Mouse (Mus musculus) layer of hippocampus, adult 11-12 months (tissue): ENCODE results near the gene Pxdn.

ENCODE experiments used
- DNase-seq: peaks from one replicate; pipeline ENCODE4 v3.0.0; 2022; ENCODE audit warnings: low spot score

The Pxdn gene

GRCm38 (mm10) chr12:29952102-29952501 is 14.7 kb downstream of the Pxdn start:
- no peak for DNase-seq

GRCm38 (mm10) chr12:29953999-29954398 is 16.6 kb downstream of the Pxdn start:
- no peak for DNase-seq

GRCm38 (mm10) chr12:29954464-29954863 is 17.1 kb downstream of the Pxdn start:
- no peak for DNase-seq

DNA sequence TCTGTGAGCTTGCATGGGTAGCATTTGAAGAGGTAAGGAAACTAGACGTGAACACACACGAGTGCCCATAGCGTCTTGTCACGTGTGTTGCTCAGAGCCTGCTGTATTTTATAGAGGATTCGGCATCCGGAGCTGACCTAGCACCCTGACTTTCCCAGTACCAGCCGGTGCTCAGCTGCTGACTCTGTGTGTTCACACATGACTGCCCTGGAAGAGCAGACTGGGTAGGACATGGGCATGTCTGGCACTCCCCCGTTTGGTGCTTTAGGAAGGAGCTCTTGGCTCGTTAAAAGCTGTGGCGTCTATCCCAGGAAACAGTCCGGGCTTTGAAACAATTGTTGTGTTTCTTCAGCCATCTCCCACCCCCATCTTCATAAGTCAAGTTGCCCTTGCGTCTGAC is 19.6 kb downstream of the Pxdn start:
- no peak for DNase-seq

GRCm38 (mm10) chr12:29958637-29959036 is 21.2 kb downstream of the Pxdn start:
- no peak for DNase-seq

DNA sequence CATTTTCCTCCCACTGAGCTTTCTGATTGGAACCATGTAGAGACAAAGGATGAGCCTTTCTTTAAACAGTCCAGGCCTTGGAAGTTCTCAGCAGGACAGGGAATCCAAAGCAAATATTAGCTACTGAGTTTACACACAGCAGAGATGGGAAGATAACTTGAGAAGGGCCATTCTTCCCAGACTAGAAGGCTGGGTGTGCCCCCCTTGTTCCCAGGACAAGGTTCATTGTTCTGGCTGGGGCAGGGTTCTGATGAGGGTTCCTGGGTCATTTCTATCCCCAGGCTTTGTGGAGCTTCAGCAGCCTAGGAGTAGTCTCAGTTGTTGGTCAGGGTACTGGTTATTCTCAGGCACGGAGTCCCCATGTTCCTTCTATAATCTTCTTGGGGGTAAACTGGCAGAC is 23.6 kb downstream of the Pxdn start:
- DNase-seq: no peak

DNA sequence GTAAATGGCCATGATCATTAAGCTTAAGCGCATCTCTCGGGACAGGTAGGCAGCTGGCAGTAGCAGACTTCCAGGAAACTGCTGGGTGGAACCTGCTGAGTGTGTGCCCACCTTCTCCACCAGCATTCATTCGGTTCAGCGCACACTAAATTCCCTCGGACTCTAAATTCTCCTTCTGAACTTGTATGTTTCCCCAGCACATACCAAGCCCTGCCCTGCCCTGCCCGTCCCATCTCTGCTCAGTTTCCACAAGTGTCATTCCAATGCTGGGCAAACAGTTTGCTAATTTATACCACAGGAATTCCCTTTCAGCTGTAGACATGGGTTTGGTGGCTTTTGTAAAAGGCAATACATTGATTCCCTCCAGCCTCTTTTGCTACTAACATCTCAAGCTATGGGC is 27.6 kb downstream of the Pxdn start:
- no peak for DNase-seq

- DNase-seq: no peak
These were observed 34.5 kb downstream of the Pxdn start for GRCm38 (mm10) chr12:29971795-29972464.

DNA sequence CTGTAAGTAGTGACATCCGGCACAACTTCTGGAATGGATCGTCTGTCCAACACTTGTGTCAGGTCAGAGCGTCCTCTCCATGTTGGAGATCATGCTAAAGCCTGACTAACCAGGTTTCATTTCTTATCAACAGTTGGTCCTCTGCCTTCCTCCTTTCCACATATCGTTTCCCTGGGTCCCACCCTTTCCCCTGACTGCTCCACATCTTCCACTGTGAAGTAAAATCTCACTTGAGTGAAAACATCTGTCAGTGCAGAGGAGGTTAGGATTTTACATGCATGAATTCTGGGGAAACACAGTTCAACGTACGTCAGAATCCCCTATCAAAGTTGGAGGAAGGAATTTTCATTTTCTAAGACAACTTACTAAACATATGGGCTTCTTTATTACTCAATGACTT is 35.1 kb downstream of the Pxdn start:
- no peak for DNase-seq

GRCm38 (mm10) chr12:29980076-29980475 is 42.7 kb downstream of the Pxdn start:
- no peak for DNase-seq

GRCm38 (mm10) chr12:29981722-29982293 is 44.4 kb downstream of the Pxdn start:
- no peak for DNase-seq

GRCm38 (mm10) chr12:29983190-29983589 is 45.8 kb downstream of the Pxdn start:
- no peak for DNase-seq

DNA sequence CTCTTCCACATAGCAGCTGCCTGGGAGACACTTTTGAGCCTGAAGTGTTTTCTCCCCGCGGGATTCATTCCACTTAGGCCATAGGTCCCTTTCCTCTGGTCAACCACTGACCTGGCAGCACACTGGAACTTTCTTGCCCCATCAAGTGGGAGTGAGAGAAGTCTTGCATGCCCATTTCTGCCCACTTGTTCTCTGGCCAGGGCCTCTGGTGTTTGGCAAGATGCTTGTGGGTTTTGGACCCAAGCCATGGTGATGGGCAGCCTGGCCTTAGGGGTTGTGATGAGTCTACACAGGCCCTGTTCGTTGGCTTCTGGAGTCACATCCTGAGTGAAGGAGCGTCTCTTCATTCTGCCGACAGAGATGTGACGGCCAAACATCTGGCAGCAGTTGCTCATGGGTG is 47.7 kb downstream of the Pxdn start:
- no peak for DNase-seq

DNA sequence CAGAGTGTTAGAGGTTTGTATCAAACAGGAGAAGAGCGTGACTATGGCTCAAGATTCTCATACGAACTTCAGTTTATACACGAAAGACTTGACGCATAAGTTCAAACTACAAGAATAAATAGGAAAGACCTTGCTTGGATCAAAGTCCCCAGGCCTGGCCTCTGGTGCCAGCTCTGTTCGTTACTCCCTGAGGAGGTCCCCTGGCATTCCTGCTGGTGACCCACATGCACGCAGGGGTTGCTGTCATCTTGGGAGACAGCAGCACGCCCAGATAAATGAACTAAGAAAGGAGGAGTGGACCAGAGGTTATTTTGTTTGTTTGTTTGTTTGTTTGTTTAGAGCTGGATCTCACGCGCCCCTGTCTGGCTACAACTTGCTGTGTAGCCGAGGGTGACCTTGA is 48.8 kb downstream of the Pxdn start:
- DNase-seq: no peak

- no peak for DNase-seq
These were observed 61.5 kb downstream of the Pxdn start for GRCm38 (mm10) chr12:29998895-29999294.

- no peak for DNase-seq
These were observed 64.5 kb downstream of the Pxdn start for GRCm38 (mm10) chr12:30001951-30002350.

- peak; percentile 52 for DNase-seq
These were observed 66.4 kb downstream of the Pxdn start for GRCm38 (mm10) chr12:30003680-30004364.

DNA sequence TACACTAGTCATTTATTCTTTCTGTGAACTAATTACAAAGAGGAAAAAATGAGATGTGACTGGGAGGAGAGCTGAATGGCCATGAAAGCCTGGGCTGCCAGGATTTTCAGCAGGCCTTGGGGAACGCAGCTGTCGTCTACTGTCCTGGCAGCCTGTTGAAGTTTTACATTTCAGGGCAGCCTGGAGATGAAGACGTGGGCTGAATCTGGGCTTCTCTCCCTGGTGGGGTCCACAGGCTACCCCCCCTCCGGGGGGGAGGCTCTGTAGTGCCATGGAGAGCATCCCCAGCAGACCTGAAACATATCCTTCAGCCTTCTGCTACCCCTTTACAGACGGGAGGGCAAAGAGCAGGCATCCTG is 66.9 kb downstream of the Pxdn start:
- DNase-seq: no peak

- DNase-seq: no peak
These were observed 69.2 kb downstream of the Pxdn start for GRCm38 (mm10) chr12:30006586-30006985.

GRCm38 (mm10) chr12:30008741-30009140 is 71.3 kb downstream of the Pxdn start:
- no peak for DNase-seq

GRCm38 (mm10) chr12:30015501-30015900 is 78.1 kb downstream of the Pxdn start:
- DNase-seq: no peak

GRCm38 (mm10) chr12:30017131-30017530 is 79.7 kb downstream of the Pxdn start:
- no peak for DNase-seq

DNA sequence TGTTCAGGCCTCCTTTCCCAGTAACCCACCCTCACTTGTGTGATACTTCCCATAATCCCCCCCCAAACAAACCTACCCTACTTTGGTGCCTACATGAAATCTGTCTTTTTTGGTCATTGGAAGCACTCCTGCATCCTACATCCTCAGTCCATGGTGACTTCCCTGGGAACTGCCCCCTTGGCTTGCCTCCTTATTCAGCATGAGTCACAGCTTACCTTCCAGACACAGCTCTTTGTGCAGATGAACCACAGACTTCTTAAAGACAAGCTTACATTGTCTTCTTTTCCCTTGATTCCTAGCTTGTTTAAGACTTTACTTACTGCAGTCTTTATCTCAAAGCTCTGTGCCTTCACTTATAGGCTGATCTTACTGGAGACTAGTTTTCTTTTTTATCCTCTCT is 83.0 kb downstream of the Pxdn start:
- no peak for DNase-seq

DNA sequence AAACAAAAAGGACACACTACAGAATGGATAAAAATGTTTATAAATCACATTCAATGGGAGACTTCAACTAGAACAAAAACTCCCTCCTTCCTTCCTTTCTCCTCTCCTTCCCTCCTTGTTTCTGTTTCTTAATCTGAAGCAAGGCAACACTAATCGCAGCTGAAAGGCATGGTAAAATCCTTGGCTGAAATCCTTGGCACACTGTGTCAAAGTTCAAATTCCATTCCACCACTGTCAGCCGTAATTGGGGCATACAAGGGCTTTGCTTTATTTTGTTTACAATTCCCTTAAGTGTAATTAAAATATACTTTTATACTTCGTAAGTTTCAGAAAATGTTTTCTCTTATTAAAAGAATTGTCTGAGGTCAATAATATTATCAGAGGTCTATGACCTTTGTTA is 86.1 kb downstream of the Pxdn start:
- DNase-seq: no peak
